Mouse (Mus musculus) layer of hippocampus, adult 18-20 months (tissue): ENCODE measurements around the gene Nop10. TPM values are rescaled to one million over a fixed set of nuclear protein-coding genes. Genes with fewer than 3 reads are reported as not detected.
"Not testable (repeated sequence)": the region's sequence is repeated elsewhere in the genome, so short reads cannot be mapped to it uniquely, and the experiment has no call there.

Experiments
- DNase-seq, 2 experiments: peaks; one replicate each; pipeline ENCODE4 v3.0.0; 2022; ENCODE audit warnings: low spot score in 2 of 2
- total RNA-seq, 2 experiments: library from RNA; stranded (reverse); gene quantifications; 2 replicates each; pipeline ENCODE4 v1.2.3; 2021

Nop10 gene
- total RNA-seq, 2 experiments from 2014 or later: 52.4 TPM

GRCm38 (mm10) chr2:112264364-112264763, 2.6 kb downstream of the Nop10 start:
- no peak for DNase-seq

- DNase-seq: peak; percentile 86 to 93
Measured at GRCm38 (mm10) chr2:112265448-112266241, 3.9 kb downstream of the Nop10 start, which contains the start of gene Slc12a6. Slc12a6 (plus strand) TSS chr2:112265825.

- peak; percentile 34 to 56 for DNase-seq
Measured at GRCm38 (mm10) chr2:112266242-112266592, 4.5 kb downstream of the Nop10 start, which contains the start of gene Gm21985. Gm21985 (plus strand) TSS chr2:112266314.

GRCm38 (mm10) chr2:112266780-112267179, 5.1 kb downstream of the Nop10 start:
- peak in 1 of 2 experiments; percentile 25 for DNase-seq

- DNase-seq: no peak
Measured at GRCm38 (mm10) chr2:112267547-112268269, 6.0 kb downstream of the Nop10 start.

- no peak for DNase-seq
Measured at GRCm38 (mm10) chr2:112270011-112270410, 8.3 kb downstream of the Nop10 start.

GRCm38 (mm10) chr2:112272909-112273308, 11.2 kb downstream of the Nop10 start:
- DNase-seq: no peak

GRCm38 (mm10) chr2:112273474-112273873, 11.7 kb downstream of the Nop10 start:
- DNase-seq: no peak

GRCm38 (mm10) chr2:112276870-112277269, 15.1 kb downstream of the Nop10 start:
- DNase-seq: no peak

- no peak for DNase-seq
Measured at GRCm38 (mm10) chr2:112282846-112283245, 21.1 kb downstream of the Nop10 start.

- no peak for DNase-seq
Measured at GRCm38 (mm10) chr2:112284363-112285030, 22.8 kb downstream of the Nop10 start.

GRCm38 (mm10) chr2:112285031-112285390, 23.3 kb downstream of the Nop10 start:
- no peak for DNase-seq

GRCm38 (mm10) chr2:112286062-112286461, 24.3 kb downstream of the Nop10 start:
- DNase-seq: not testable (repeated sequence)

- no peak for DNase-seq
Measured at GRCm38 (mm10) chr2:112287059-112287458, 25.3 kb downstream of the Nop10 start.

- DNase-seq: no peak
Measured at GRCm38 (mm10) chr2:112289507-112289906, 27.8 kb downstream of the Nop10 start.

- DNase-seq: peak in 1 of 2 experiments; percentile 34
Measured at GRCm38 (mm10) chr2:112292823-112293222, 31.1 kb downstream of the Nop10 start.

GRCm38 (mm10) chr2:112296211-112296610, 34.5 kb downstream of the Nop10 start:
- DNase-seq: peak in 1 of 2 experiments; percentile 54

GRCm38 (mm10) chr2:112298221-112298620, 36.5 kb downstream of the Nop10 start:
- DNase-seq: no peak

- peak in 1 of 2 experiments; percentile 35 for DNase-seq
Measured at GRCm38 (mm10) chr2:112308671-112309070, 46.9 kb downstream of the Nop10 start.

- DNase-seq: peak in 1 of 2 experiments; percentile 50
Measured at GRCm38 (mm10) chr2:112309161-112309600, 47.5 kb downstream of the Nop10 start.
